Mouse (Mus musculus) thymus, adult 2 months (tissue): ENCODE measurements around the gene Bora. TPM values are rescaled to one million over a fixed set of nuclear protein-coding genes. Genes with fewer than 3 reads are reported as not detected.

ENCODE experiments used
- DNase-seq: peaks from one replicate; pipeline ENCODE4 v3.0.0; 2021
- H3K27ac ChIP-seq: fragments of 200-500 bp; 2 replicates; pipeline ENCODE4 v1.5.1; 2012; ENCODE audit warnings: low read length, control low read depth; ENCODE audit not compliant: control insufficient read depth, insufficient read depth
- H3K27me3 ChIP-seq: fragments of 200-500 bp; 2 replicates; pipeline ENCODE4 v1.6.1; 2012; ENCODE audit warnings: mild to moderate bottlenecking, low read length, moderate library complexity, mixed read lengths; ENCODE audit not compliant: control insufficient read depth, insufficient read depth
- H3K36me3 ChIP-seq: fragments of 200-500 bp; 2 replicates; pipeline ENCODE4 v1.6.1; 2012; ENCODE audit warnings: mild to moderate bottlenecking, low read length, moderate library complexity; ENCODE audit not compliant: control insufficient read depth, insufficient read depth
- H3K4me1 ChIP-seq: fragments of 200-500 bp; replicated peaks from 2 replicates; pipeline ENCODE4 v1.6.1; 2012; ENCODE audit warnings: low read length; ENCODE audit not compliant: control insufficient read depth, insufficient read depth
- H3K4me3 ChIP-seq: fragments of 200-500 bp; 2 replicates; pipeline ENCODE4 v1.5.1; 2012; ENCODE audit warnings: mild to moderate bottlenecking, low read length, control low read depth, moderate library complexity; ENCODE audit not compliant: control insufficient read depth, insufficient read depth
- CTCF ChIP-seq: fragments of 200-500 bp; IDR thresholded peaks from 2 replicates; pipeline ENCODE4 v1.5.1; 2012; ENCODE audit warnings: mild to moderate bottlenecking, control low read depth, low read length, moderate library complexity, borderline replicate concordance; ENCODE audit not compliant: control insufficient read depth, poor library complexity, insufficient read depth; ENCODE audit errors: extremely low read depth
- POLR2A ChIP-seq: fragments of 200-500 bp; IDR thresholded peaks from 2 replicates; pipeline ENCODE4 v1.6.1; 2012; ENCODE audit warnings: mild to moderate bottlenecking, low read length, control low read depth, moderate library complexity; ENCODE audit not compliant: control insufficient read depth, poor library complexity, insufficient read depth; ENCODE audit errors: extremely low read depth
- WGBS: fragments of 180-500 bp; shearing (Covaris S2); methylation state at CpG from one replicate; pipeline ENCODE4 v1.1.7; 2018; 5-methylcytosine and 5-hydroxymethylcytosine counted together
- polyA plus RNA-seq: library from polyadenylated mRNA; depleted of rRNA; stranded (reverse); fragments of >200 nt; gene quantifications from 2 replicates; pipeline ENCODE4 v1.2.3, GENCODE M21; 2012; rRNA removed

The Bora gene
- polyA plus RNA-seq, 1 experiment, result 11.8 TPM

DNA sequence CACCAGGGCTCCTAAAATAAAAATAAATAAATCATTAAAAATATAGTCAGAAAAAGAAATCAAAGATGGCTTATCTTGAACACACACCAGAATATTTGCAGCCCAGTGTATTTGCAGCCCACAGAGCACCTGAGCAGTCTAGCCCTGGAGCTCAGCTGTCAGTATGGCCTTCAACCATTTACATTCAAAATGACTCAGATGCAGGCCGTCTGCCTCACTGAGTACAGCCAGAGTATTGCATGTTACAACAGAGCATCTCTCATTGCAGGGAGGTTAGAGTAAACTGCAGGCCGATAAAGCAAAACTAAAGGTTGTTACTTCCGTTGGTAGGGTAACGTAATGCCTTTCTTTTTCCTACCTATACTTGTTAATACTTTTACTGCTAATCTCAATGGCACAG lies 78.1 kb downstream of the Bora start:
- H3K27me3 ChIP-seq, result no peaks in the 10 kb centered on the region
- no peak overlapping the region for H3K4me3 ChIP-seq
- no peak for TF ChIP-seq POLR2A
- no peak for TF ChIP-seq CTCF
- no peaks in the 10 kb centered on the region for H3K36me3 ChIP-seq
- no peak overlapping the region for H3K27ac ChIP-seq
- 96% methylated on average over 4 of the region's 4 CpGs for WGBS
- H3K4me1 ChIP-seq, result no peaks in the 10 kb centered on the region
- no peak for DNase-seq

Other genes starting within 250 kb of the Bora start
- gene Rpl36a-ps1, start 51.9 kb upstream of the Bora start, polyA plus RNA-seq, result not detected in 2 replicates
- 19.6 and 19.9 TPM in 2 replicates for gene Mzt1, start 88 bp upstream of the Bora start, polyA plus RNA-seq
- gene Pibf1, start 53.2 kb downstream of the Bora start, polyA plus RNA-seq, result 1.8 and 2.4 TPM in 2 replicates
- gene Dis3, start 53.5 kb downstream of the Bora start, polyA plus RNA-seq, result 9.7 and 12.4 TPM in 2 replicates